Mouse (Mus musculus): ENCODE measurements at regions not wholly inside any gene's neighbourhood (a gene's known extent, or its start where the extent isn't known, plus 50 kb on each side); places are given as distances from the start of the nearest gene placed in this dataset.

DNA sequence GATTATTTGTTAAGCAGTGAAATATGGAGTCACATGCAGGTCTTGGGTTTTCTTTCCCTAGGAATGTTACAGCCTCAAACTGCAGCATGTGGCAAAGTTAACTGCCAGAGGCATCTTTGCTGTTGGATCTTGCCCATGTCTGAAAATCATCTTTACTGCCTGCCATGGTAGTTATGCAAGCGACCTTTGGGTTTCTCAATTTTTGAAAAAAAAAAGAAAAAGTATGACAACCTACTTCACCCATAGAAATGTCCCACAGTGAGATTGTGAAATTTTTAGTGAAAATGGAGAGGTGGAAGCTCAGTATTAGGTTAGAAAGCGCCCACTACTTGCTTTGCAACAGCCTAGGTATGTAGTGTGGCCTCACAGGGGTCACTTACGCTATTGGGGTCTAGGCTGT, 274.2 kb downstream of the Bcl11a start:
- ATAC-seq (replicated peaks; ENCODE audit: insufficient number of reproducible peaks, low FRiP score, low TSS enrichment) = no peak
- Histone ChIP-seq H3K4me2 (no peak overlapping the region), H3K4me3 (ENCODE audit: low read depth, low read length) (no peak overlapping the region), H3K27ac (ENCODE audit: low read depth, low read length) (no peak overlapping the region), H3K36me3 (ENCODE audit: control insufficient read depth, insufficient read depth, low read length) (no peaks in the 10 kb centered on the region), H3K27me3 (ENCODE audit: control insufficient read depth, insufficient read depth, low read length) (no peaks in the 10 kb centered on the region), H3K9me3 (replicated peaks; ENCODE audit: control insufficient read depth, low read length) (no peaks in the 10 kb centered on the region), H3K9ac (ENCODE audit: low read depth, low read length) (no peak overlapping the region), H3K4me1 (ENCODE audit: control insufficient read depth, insufficient read depth, low read length) (0 out of 2 replicates have a peak, but pooled peaks cover 2% of the 10 kb centered on the region)
- WGBS (ENCODE audit: insufficient replicate concordance) = 81% methylated on average over 3 of the region's 3 CpGs

DNA sequence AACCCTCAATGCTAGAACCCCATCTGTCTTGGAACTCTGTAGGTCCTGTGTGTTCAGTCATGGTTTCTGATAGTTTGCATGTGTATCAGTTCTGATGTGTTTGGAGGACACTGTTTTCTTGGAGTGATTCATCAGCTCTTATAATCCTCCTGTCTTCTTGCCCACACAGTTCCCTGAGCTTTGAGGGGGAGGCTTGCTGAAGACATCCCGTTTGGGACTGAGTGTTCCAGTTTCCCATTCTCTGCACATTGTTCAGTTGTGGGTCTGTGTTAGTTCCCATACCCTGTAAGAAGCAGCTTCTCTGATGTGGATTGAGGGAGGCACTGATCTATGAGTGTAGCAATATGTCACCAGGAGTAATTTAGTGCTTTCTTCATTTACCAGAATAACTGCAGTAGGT, 275.2 kb downstream of the Bcl11a start:
- Histone ChIP-seq H3K27ac (ENCODE audit: low read depth, low read length) (no peak overlapping the region), H3K9me3 (replicated peaks; ENCODE audit: control insufficient read depth, low read length) (no peaks in the 10 kb centered on the region), H3K4me3 (ENCODE audit: low read depth, low read length) (no peak overlapping the region), H3K4me1 (ENCODE audit: control insufficient read depth, insufficient read depth, low read length) (no peaks in the 10 kb centered on the region), H3K4me2 (no peak overlapping the region), H3K36me3 (ENCODE audit: control insufficient read depth, insufficient read depth, low read length) (no peaks in the 10 kb centered on the region), H3K9ac (ENCODE audit: low read depth, low read length) (no peak overlapping the region), H3K27me3 (ENCODE audit: control insufficient read depth, insufficient read depth, low read length) (no peaks in the 10 kb centered on the region)
- 85% methylated on average over 1 of the region's 1 CpGs for WGBS (ENCODE audit: insufficient replicate concordance)
- ATAC-seq (replicated peaks; ENCODE audit: insufficient number of reproducible peaks, low FRiP score, low TSS enrichment) = no peak

DNA sequence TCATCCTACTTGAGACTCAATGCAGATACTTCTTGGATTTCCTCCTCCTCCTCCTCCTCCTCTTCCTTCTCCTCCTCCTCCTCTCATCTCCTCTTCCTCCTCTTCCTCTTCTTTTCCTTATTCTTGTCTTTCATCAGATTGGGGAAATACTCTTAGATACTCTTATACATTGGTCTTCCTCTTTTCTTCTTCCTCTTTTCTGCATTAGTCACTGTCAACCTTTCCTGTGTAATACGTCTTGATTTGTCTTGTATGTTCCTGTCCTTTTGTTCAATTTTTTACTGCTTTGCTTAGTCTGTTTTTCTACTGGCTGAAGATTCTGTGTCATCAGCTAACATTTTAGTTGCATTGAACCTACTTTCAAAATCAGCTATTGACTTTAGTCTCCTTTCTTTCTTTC, 279.5 kb downstream of the Bcl11a start:
- 71% methylated on average over 1 of the region's 1 CpGs for WGBS (ENCODE audit: insufficient replicate concordance)
- H3K4me2 ChIP-seq = no peak overlapping the region

DNA sequence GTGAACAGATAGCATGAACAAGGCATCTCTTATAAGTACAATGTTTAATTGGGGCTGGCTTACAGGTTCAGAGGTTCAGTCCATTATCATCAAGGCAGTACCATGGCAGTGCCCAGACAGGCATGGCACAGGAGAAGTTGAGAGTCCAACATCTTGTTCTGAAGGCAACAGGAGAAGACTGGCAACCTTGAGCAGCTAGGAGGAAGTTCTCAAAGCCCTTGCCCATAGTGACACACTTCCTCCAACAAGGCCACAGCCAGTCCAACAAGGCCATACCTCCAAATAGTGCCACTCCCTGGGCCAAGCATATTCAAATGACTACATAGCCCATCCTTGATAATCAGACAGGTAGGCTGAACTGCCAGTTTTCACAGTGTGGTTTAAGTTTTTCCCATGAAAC, 281.2 kb downstream of the Bcl11a start:
- ATAC-seq (replicated peaks; ENCODE audit: insufficient number of reproducible peaks, low FRiP score, low TSS enrichment) = no peak
- no peak overlapping the region for H3K9ac ChIP-seq (ENCODE audit: low read depth, low read length)
- no peaks in the 10 kb centered on the region for H3K9me3 ChIP-seq (replicated peaks; ENCODE audit: control insufficient read depth, low read length)
- H3K4me3 ChIP-seq (ENCODE audit: low read depth, low read length) = no peak overlapping the region
- no peaks in the 10 kb centered on the region for H3K36me3 ChIP-seq (ENCODE audit: control insufficient read depth, insufficient read depth, low read length)
- H3K27me3 ChIP-seq (ENCODE audit: control insufficient read depth, insufficient read depth, low read length) = no peaks in the 10 kb centered on the region
- no peak overlapping the region for H3K4me2 ChIP-seq
- no peaks in the 10 kb centered on the region for H3K4me1 ChIP-seq (ENCODE audit: control insufficient read depth, insufficient read depth, low read length)
- no peak overlapping the region for H3K27ac ChIP-seq (ENCODE audit: low read depth, low read length)

More for the DNA sequence above, 279.5 kb downstream of the Bcl11a start:
- H3K9me3 ChIP-seq (replicated peaks; ENCODE audit: control insufficient read depth, low read length) = no peaks in the 10 kb centered on the region
- H3K27me3 ChIP-seq (ENCODE audit: control insufficient read depth, insufficient read depth, low read length) = no peaks in the 10 kb centered on the region
- H3K4me1 ChIP-seq (ENCODE audit: control insufficient read depth, insufficient read depth, low read length) = no peaks in the 10 kb centered on the region
- no peak overlapping the region for H3K4me3 ChIP-seq (ENCODE audit: low read depth, low read length)
- H3K36me3 ChIP-seq (ENCODE audit: control insufficient read depth, insufficient read depth, low read length) = no peaks in the 10 kb centered on the region
- no peak overlapping the region for H3K27ac ChIP-seq (ENCODE audit: low read depth, low read length)
- H3K9ac ChIP-seq (ENCODE audit: low read depth, low read length) = no peak overlapping the region
- ATAC-seq (replicated peaks; ENCODE audit: insufficient number of reproducible peaks, low FRiP score, low TSS enrichment) = no peak

DNA sequence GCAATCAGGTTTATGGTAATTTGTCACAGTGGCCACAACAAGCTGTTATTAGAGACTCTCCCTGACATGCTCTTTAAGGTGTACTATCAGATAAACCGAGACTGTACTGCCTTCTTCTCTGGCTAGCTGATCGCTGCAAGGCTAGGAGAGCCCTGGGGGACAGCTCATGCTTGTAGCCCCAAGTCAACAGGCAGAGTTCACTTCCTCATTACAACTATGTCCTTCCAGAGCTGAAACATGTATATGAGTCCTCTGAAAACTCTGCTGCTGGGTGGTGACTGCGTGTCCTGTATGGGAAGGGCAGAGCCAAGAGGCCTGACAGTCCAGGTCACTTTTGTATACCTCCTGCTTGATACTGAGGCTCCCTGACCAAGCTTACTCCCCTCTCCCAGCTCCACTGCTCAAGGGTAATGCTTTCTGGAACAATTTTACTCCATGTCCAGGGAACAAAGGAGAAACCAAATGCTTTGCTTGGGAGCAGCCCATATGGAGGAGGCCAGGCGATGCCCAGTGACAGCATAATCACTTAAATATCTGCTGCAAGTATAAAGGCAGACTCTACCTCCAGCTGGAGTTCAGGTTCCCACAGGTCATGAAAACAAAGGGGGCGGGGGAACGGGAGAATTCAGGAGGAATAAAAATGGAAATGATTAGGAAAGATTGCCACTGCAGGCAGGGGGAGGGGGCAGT, 284.3 kb downstream of the Bcl11a start:
- Histone ChIP-seq H3K36me3 (ENCODE audit: control insufficient read depth, insufficient read depth, low read length) (no peaks in the 10 kb centered on the region), H3K27me3 (ENCODE audit: control insufficient read depth, insufficient read depth, low read length) (no peaks in the 10 kb centered on the region), H3K9me3 (replicated peaks; ENCODE audit: control insufficient read depth, low read length) (no peaks in the 10 kb centered on the region), H3K9ac (ENCODE audit: low read depth, low read length) (no peak overlapping the region), H3K4me1 (ENCODE audit: control insufficient read depth, insufficient read depth, low read length) (no peaks in the 10 kb centered on the region), H3K27ac (ENCODE audit: low read depth, low read length) (no peak overlapping the region), H3K4me2 (no peak overlapping the region), H3K4me3 (ENCODE audit: low read depth, low read length) (no peak overlapping the region)
- ATAC-seq (replicated peaks; ENCODE audit: insufficient number of reproducible peaks, low FRiP score, low TSS enrichment) = no peak
- WGBS (ENCODE audit: insufficient replicate concordance) = 53% methylated on average over 6 of the region's 6 CpGs

DNA sequence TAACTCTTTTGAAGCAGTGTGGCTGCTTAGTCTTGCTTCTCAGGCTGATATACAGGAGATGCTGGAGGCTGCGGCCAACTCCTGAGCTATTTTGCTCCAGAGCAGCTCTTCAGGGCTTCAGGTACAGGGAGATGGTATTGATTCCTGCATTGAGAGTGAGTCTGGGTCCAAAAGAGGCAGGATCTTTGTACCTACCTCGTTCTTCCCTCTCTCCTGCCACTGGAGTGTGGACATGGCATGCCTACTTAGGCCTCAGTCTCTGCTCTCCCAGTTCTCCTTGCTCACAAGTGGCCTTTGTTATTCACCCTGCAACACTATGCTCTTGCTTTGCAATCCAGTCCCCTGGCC, 284.8 kb downstream of the Bcl11a start:
- Histone ChIP-seq H3K4me2 (no peak overlapping the region), H3K27ac (ENCODE audit: low read depth, low read length) (no peak overlapping the region), H3K27me3 (ENCODE audit: control insufficient read depth, insufficient read depth, low read length) (no peaks in the 10 kb centered on the region), H3K4me3 (ENCODE audit: low read depth, low read length) (no peak overlapping the region), H3K36me3 (ENCODE audit: control insufficient read depth, insufficient read depth, low read length) (no peaks in the 10 kb centered on the region), H3K9me3 (replicated peaks; ENCODE audit: control insufficient read depth, low read length) (no peaks in the 10 kb centered on the region), H3K9ac (ENCODE audit: low read depth, low read length) (no peak overlapping the region), H3K4me1 (ENCODE audit: control insufficient read depth, insufficient read depth, low read length) (no peaks in the 10 kb centered on the region)
- no peak for ATAC-seq (replicated peaks; ENCODE audit: insufficient number of reproducible peaks, low FRiP score, low TSS enrichment)
- WGBS (ENCODE audit: insufficient replicate concordance) = 68% methylated on average over 2 of the region's 2 CpGs

DNA sequence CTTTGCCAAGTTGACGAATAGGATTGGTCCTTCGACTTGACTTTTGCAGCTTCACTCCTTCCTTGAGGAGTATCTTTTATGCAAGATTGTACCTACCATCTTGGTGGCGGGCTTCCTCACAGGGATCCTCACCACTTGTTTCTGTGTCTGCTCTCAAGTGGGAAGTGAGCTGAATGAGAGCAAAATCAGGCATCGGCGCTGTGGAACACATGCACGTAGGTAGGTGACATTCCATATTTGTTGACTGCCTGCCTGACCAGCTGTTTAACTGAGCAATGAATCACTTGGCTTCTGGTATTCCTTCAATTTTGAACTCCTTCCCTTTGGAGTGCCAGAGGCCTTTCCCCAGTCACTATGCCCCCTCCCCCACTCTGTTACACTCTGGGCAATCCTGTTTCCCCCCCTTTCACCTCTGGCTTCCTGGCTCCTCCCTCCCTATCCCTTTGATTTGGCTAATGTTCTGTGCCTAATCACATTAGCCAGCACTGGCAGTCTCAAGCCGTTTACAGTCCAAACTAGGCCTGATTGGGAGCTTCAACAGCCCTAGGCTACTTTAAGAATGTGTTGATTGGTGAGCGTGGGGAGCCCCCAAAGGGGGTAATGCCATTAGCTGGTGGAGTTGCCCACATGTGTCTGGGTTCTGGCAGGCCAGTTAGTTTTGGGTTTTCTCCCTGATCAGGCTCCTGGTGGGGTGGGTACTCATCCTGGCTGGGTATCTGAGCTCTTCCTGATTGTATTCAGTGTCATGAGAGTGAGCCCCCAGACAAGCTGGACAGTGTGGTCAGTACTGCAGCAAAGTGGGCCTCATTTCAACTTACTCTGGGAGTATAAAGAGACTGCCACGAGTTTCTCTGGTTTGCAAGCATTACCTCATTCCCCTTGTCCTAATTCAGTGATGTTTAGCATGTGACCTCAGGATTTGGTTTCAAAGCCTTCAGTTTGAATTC, 285.8 kb downstream of the Bcl11a start:
- Histone ChIP-seq H3K4me2 (no peak overlapping the region), H3K4me3 (ENCODE audit: low read depth, low read length) (no peak overlapping the region), H3K9me3 (replicated peaks; ENCODE audit: control insufficient read depth, low read length) (no peaks in the 10 kb centered on the region), H3K9ac (ENCODE audit: low read depth, low read length) (no peak overlapping the region), H3K27me3 (ENCODE audit: control insufficient read depth, insufficient read depth, low read length) (no peaks in the 10 kb centered on the region), H3K36me3 (ENCODE audit: control insufficient read depth, insufficient read depth, low read length) (no peaks in the 10 kb centered on the region), H3K4me1 (ENCODE audit: control insufficient read depth, insufficient read depth, low read length) (no peaks in the 10 kb centered on the region), H3K27ac (ENCODE audit: low read depth, low read length) (no peak overlapping the region)
- no peak for ATAC-seq (replicated peaks; ENCODE audit: insufficient number of reproducible peaks, low FRiP score, low TSS enrichment)
- WGBS (ENCODE audit: insufficient replicate concordance) = 56% methylated on average over 9 of the region's 9 CpGs

DNA sequence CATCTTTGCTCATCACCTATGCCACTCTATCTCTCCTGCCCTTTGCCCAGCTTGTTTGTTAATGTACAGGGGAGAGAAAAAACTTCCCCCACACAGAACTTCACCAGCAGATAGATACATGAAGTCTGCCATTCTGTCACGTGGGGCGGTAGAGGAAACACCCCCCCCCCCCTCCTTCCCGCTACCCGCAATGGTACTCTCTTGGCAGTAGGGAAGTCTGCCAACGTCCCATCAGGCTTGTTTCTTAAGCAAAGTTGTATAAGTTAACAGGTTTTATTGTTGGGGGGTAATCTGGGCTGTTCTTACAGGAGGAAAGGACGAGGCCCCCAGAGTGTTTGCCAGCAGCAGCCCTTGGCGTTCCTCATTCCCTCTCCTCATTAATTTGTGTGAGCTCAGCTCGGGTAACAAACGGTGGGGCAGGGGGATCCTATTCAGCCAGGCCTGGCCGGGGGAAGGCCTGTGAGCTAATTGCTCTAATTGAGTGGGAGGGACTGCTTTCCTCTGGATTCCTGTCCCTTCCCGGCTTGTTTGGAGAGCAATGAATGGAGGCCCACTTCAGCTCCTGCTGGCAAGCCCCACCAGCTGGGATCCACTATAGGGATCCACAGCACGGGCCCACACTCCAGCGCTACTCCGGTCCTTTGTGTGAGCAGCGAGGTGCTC, 292.5 kb downstream of the Bcl11a start:
- no peak for ATAC-seq (replicated peaks; ENCODE audit: insufficient number of reproducible peaks, low FRiP score, low TSS enrichment)
- 27% methylated on average over 15 of the region's 15 CpGs for WGBS (ENCODE audit: insufficient replicate concordance)
- H3K27me3 ChIP-seq (ENCODE audit: control insufficient read depth, insufficient read depth, low read length) = no peaks in the 10 kb centered on the region

More for the DNA sequence above, 292.5 kb downstream of the Bcl11a start:
- peaks cover 2% of the 10 kb centered on the region; the same call in 1 of the 2 replicates for H3K4me1 ChIP-seq (ENCODE audit: control insufficient read depth, insufficient read depth, low read length)
- H3K27ac ChIP-seq (ENCODE audit: low read depth, low read length) = no peak overlapping the region
- no peaks in the 10 kb centered on the region for H3K9me3 ChIP-seq (replicated peaks; ENCODE audit: control insufficient read depth, low read length)
- no peak overlapping the region for H3K4me2 ChIP-seq
- H3K4me3 ChIP-seq (ENCODE audit: low read depth, low read length) = no peak overlapping the region
- H3K36me3 ChIP-seq (ENCODE audit: control insufficient read depth, insufficient read depth, low read length) = no peaks in the 10 kb centered on the region
- no peak overlapping the region for H3K9ac ChIP-seq (ENCODE audit: low read depth, low read length)

Measured in heart, embryonic 11.5 days (tissue).